Mouse (Mus musculus) midbrain, embryonic 11.5 days (tissue): ENCODE measurements around the gene Gnaq. TPM values are rescaled to one million over a fixed set of nuclear protein-coding genes. Genes with fewer than 3 reads are reported as not detected.

Source experiments
- ATAC-seq: fragments of 200-750 bp; cut with Nextera tagmentation; 2 replicates; pipeline ENCODE4 v1.8.0; 2017; ENCODE audit warnings: moderate TSS enrichment, moderate library complexity; ENCODE audit not compliant: low FRiP score
- DNase-seq: peaks from one replicate; pipeline ENCODE4 v3.0.0; 2015; ENCODE audit warnings: low spot score; ENCODE audit errors: missing footprints
- H3K27ac ChIP-seq: fragments of 300-500 bp; sonication (generic); 2 replicates; pipeline ENCODE4 v1.5.1; 2014; ENCODE audit warnings: low read depth, low read length
- H3K27me3 ChIP-seq: fragments of 300-500 bp; sonication (generic); 2 replicates; pipeline ENCODE4 v1.6.1; 2014; ENCODE audit warnings: mild to moderate bottlenecking, low read length, moderate library complexity, mixed read lengths; ENCODE audit not compliant: control insufficient read depth, insufficient read depth
- H3K36me3 ChIP-seq: fragments of 300-500 bp; sonication (generic); 2 replicates; pipeline ENCODE4 v1.6.1; 2014; ENCODE audit warnings: mild to moderate bottlenecking, low read length, moderate library complexity, mixed read lengths; ENCODE audit not compliant: control insufficient read depth, insufficient read depth
- H3K4me1 ChIP-seq: fragments of 300-500 bp; sonication (generic); 2 replicates; pipeline ENCODE4 v1.6.1; 2014; ENCODE audit warnings: low read length; ENCODE audit not compliant: control insufficient read depth, insufficient read depth
- H3K4me2 ChIP-seq: fragments of 300-500 bp; sonication (generic); 2 replicates; pipeline ENCODE4 v1.6.1; 2014; ENCODE audit warnings: mild to moderate bottlenecking, moderate library complexity
- H3K4me3 ChIP-seq: fragments of 300-500 bp; sonication (generic); 2 replicates; pipeline ENCODE4 v1.5.1; 2014; ENCODE audit warnings: low read depth, low read length
- H3K9ac ChIP-seq: fragments of 300-500 bp; sonication (generic); 2 replicates; pipeline ENCODE4 v1.6.1; 2014; ENCODE audit warnings: low read length
- H3K9me3 ChIP-seq: fragments of 300-500 bp; sonication (generic); 2 replicates; pipeline ENCODE4 v1.6.1; 2016; ENCODE audit warnings: low read length; ENCODE audit not compliant: control insufficient read depth
- WGBS: fragments of 180-500 bp; shearing (Covaris S2); extraction: QIAGEN DNeasy Blood & Tissue Kit; methylation state at CpG from one replicate; pipeline ENCODE4 v1.1.7; 2014; 5-methylcytosine and 5-hydroxymethylcytosine counted together
- polyA plus RNA-seq: library from polyadenylated mRNA; unstranded; fragments of >200 nt; fragmentation: Nextera tagmentation; extraction: Ambion mirVana; gene quantifications from 2 replicates; pipeline ENCODE4 v1.2.1, GENCODE M21; 2014

The Gnaq gene
- polyA plus RNA-seq, 1 experiment from 2014 or later: 24.0 TPM

DNA sequence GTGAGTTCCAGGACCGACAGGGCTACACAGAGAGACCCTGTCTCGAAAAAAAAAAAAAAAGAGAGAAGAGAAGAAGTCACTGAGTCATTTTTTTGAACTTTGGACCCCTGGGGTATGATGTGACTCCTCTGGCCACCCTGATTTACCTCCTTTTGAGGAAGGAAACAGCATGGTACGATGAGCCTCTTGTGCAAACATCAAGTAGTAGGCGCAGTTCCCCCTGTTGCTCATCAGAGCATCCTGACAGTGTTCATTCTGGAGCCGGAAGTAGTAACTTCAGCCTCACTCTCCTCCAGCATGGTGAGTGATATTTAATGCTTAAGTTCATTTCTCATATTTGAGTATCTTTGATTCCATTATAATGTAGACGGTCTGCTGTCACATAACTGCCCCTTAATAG is 190.4 kb downstream of the Gnaq start:
- Histone ChIP-seq H3K4me3 (no peak overlapping the region), H3K9me3 (no peaks in the 10 kb centered on the region), H3K4me2 (no peak overlapping the region), H3K36me3 (no peaks in the 10 kb centered on the region), H3K4me1 (peaks cover 6% of the 10 kb centered on the region), H3K27ac (no peak overlapping the region), H3K27me3 (no peaks in the 10 kb centered on the region), H3K9ac (no peak overlapping the region)
- WGBS: 91% methylated on average over 6 of the region's 6 CpGs
- DNase-seq (no peak), ATAC-seq (no peak)

DNA sequence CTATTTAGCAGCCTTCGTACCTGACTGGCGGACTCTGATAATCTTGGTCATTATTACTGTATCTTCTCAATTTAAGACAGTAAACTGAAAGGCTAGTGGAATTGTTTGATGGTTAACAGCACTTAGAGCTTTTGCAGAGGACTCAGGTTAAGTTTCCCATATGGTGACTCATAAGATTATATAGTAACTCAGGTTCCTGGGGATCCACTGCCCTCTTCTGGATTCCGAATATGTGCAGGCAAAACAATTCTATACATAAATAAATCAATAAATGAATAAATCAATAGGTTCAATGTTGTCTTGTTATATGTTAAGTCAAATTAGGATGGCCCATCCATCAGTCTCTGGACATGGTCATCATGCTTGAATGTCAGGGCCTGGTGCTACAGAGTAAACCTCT is 191.6 kb downstream of the Gnaq start:
- H3K4me2 ChIP-seq: no peak overlapping the region
- ATAC-seq (no peak), DNase-seq (no peak)
- no peaks in the 10 kb centered on the region for H3K36me3 ChIP-seq
- H3K27me3 ChIP-seq: no peaks in the 10 kb centered on the region
- H3K4me3 ChIP-seq: no peak overlapping the region
- no peak overlapping the region for H3K9ac ChIP-seq
- 93% methylated on average over 3 of the region's 3 CpGs for WGBS
- H3K9me3 ChIP-seq: no peaks in the 10 kb centered on the region
- H3K4me1 ChIP-seq: peaks cover 7% of the 10 kb centered on the region
- H3K27ac ChIP-seq: no peak overlapping the region

DNA sequence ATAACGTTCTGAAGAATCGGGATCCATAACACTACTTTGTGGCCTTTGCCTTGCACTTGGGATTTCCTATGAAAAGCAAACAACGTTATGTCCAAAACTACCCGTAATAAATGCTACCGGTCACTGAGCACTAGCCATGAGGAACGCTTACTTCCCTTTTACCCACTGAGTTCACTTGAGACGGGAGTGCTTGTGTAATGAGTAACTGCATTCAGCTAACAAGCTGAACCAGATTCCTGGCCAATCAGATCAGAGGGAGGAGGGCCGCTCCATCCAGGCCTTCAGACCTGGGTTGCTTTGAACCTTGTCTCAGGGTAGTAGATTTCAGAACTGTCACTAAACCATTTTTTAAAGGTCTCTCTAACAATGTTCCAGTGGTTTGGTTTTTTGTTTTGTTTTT is 193.3 kb downstream of the Gnaq start:
- H3K4me2 ChIP-seq: no peak overlapping the region
- no peaks in the 10 kb centered on the region for H3K9me3 ChIP-seq
- H3K4me3 ChIP-seq: no peak overlapping the region
- WGBS: 67% methylated on average over 8 of the region's 8 CpGs
- H3K9ac ChIP-seq: no peak overlapping the region
- no peaks in the 10 kb centered on the region for H3K36me3 ChIP-seq
- no peak overlapping the region for H3K27ac ChIP-seq
- ATAC-seq (no peak), DNase-seq (no peak)
- no peaks in the 10 kb centered on the region for H3K27me3 ChIP-seq
- peaks cover 7% of the 10 kb centered on the region for H3K4me1 ChIP-seq

DNA sequence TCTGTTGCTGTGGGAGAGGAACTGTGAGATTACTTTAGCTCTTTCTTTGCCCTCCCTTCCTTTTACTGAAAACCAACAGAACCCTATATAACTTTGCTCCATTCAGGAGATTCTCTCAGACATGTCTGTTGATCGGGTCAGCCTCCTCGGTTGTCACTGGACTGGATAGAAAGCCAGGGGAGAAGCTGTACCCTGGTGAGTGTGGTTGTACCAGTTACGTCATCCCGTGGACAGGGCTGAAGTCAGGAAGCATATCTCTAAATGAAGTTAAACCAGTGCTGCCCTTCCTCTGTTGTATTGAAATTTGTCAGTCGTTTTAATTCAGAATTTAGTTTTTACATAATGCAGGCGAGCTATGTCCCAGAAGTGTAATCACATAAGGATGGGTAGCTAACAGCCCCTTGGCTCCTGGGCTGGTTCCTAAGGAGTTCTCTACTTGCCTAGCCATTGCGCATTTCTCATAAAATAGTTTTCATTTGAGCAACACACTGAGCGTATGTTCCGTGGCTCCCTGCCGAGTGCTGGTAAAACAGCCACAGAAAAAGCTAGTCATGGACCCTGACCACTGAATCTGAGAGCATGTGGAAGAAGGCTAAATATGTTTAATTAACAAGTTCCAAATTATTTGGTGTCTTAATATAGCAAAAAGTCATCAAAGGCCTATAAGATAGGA is 194.9 kb downstream of the Gnaq start:
- no peak overlapping the region for H3K4me3 ChIP-seq
- H3K4me2 ChIP-seq: no peak overlapping the region
- no peak overlapping the region for H3K27ac ChIP-seq
- peaks cover 7% of the 10 kb centered on the region for H3K4me1 ChIP-seq
- no peak for ATAC-seq
- H3K9ac ChIP-seq: no peak overlapping the region
- no peaks in the 10 kb centered on the region for H3K36me3 ChIP-seq
- H3K27me3 ChIP-seq: no peaks in the 10 kb centered on the region
- WGBS: 86% methylated on average over 10 of the region's 10 CpGs
- H3K9me3 ChIP-seq: no peaks in the 10 kb centered on the region
- DNase-seq: no peak

DNA sequence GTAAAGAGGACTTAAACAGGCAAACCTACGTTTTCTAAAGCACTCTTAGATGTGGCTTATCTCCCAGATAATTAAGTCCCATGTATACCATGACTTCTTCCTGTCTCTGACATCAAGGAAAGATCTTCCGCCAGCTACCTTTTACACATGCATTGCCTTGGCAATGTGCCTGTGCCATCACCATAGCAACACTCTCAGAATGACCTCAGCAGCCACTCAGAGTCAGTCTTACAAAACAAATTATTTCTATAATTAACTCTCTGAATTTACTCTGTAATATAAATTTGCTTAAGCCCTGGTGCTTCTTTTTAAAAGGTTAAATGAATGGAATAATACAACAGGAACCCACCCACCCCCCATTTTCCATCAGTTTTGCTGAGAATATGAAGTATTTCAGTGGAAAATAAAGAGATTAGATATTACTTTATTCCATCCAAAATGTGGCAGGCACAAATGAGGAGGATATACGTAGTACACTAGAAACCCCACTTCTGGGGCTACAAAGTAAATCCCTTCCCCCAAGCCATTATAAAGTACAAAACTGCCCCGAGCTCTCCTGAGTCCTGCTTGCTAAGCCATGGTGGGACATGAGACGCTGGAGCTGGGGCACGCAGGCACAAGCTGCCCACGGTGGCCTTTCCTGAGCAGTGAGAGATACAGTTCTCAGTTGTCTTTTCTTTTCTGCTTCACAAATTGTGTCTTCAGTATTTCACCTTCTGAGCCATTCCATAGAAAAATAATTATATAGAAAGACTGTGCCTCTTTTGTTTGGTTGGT is 195.6 kb downstream of the Gnaq start:
- Histone ChIP-seq H3K9me3 (no peaks in the 10 kb centered on the region), H3K4me2 (no peak overlapping the region), H3K4me3 (no peak overlapping the region), H3K36me3 (no peaks in the 10 kb centered on the region), H3K27me3 (no peaks in the 10 kb centered on the region), H3K4me1 (peaks cover 7% of the 10 kb centered on the region), H3K27ac (no peak overlapping the region), H3K9ac (no peak overlapping the region)
- peak; percentile 65; the same call in 1 of the 2 replicates for ATAC-seq
- no peak for DNase-seq
- 56% methylated on average over 7 of the region's 7 CpGs for WGBS

DNA sequence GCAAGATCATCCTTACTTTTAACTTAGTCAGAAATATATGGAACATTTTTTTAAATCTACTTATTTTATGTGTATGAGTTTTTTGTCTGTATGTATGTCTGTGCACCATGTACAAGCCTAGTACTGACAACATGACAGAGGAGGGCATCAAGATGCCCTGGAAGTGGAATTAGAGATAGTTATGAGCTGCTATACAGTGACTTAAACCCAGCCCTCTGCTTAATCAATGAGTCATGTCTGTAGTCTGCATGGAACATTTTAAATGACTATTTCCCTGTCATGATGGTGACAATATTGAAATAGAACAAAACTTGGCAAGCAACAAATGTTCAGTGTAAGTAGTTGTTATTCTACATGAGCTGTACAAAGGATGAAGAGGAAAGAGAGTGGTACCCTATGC is 196.4 kb downstream of the Gnaq start:
- Histone ChIP-seq H3K9ac (no peak overlapping the region), H3K4me3 (no peak overlapping the region), H3K27me3 (no peaks in the 10 kb centered on the region), H3K36me3 (no peaks in the 10 kb centered on the region), H3K4me2 (no peak overlapping the region), H3K4me1 (peaks cover 7% of the 10 kb centered on the region), H3K9me3 (no peaks in the 10 kb centered on the region), H3K27ac (no peak overlapping the region)
- ATAC-seq (no peak), DNase-seq (no peak)

DNA sequence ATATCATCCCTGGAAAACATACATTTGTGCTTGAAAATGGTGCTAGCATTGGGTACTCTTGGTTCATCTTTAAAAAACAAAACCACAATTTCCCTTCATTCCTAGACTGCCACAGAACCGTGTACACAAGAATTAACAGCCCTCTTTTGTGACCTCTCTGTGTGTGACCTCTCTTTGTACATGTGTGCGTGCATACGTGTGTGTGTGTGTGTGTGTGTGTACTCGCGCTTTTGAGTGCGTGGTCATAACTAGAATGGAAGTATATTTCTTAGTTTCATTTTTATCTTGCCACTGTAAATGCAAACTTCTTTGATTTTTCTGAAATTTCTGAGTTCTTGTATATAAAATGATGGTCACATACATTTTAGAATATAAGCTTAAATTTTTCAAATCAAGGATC is 197.0 kb downstream of the Gnaq start:
- 90% methylated on average over 6 of the region's 6 CpGs for WGBS
- Histone ChIP-seq H3K4me1 (peaks cover 7% of the 10 kb centered on the region), H3K9me3 (no peaks in the 10 kb centered on the region), H3K36me3 (no peaks in the 10 kb centered on the region), H3K4me3 (no peak overlapping the region), H3K27ac (no peak overlapping the region), H3K9ac (no peak overlapping the region), H3K27me3 (no peaks in the 10 kb centered on the region), H3K4me2 (no peak overlapping the region)
- no peak for ATAC-seq
- DNase-seq: no peak

DNA sequence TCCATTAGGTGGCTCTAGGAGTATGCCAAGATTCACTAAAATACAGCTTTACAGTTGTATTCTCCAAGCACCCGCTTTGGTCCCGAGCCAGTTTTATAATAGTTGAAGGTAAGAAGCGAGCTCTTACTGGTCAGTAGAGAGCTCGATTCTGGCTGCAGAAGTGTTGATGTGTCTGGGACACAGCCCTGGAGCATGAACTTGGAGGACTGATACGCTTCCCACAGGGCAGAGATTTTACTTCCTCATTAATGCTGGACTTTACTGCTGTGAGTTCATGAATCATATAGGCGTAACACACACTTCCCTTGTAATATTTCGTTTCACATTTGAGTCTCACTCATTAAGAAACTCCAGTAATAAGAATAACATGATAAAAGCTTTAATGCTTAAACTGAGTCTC is 197.5 kb downstream of the Gnaq start:
- Histone ChIP-seq H3K9ac (no peak overlapping the region), H3K36me3 (no peaks in the 10 kb centered on the region), H3K9me3 (no peaks in the 10 kb centered on the region), H3K4me1 (peaks cover 7% of the 10 kb centered on the region), H3K4me3 (no peak overlapping the region), H3K27ac (no peak overlapping the region), H3K4me2 (no peak overlapping the region), H3K27me3 (no peaks in the 10 kb centered on the region)
- WGBS: 93% methylated on average over 7 of the region's 7 CpGs
- ATAC-seq (no peak), DNase-seq (no peak)

DNA sequence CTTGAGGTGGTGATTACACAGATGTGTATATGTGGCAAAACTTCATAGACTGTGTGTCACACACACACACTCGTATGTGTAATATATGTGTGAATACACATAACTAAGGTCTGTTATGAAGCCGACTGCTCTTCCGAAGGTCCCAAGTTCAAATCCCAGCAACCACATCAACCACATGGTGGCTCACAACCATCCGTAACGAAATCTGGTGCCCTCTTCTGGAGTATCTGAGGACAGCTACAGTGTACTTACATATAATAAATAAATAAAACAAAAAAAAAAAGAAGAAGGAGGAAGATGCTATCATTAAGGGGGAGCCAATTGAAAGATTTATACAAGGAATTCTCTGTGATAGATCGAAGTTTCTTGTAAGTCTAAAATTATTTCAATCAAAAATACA is 198.4 kb downstream of the Gnaq start:
- WGBS: 92% methylated on average over 6 of the region's 6 CpGs
- no peaks in the 10 kb centered on the region for H3K36me3 ChIP-seq
- ATAC-seq (no peak), DNase-seq (no peak)
- H3K4me1 ChIP-seq: peaks cover 7% of the 10 kb centered on the region
- H3K4me3 ChIP-seq: no peak overlapping the region
- no peak overlapping the region for H3K4me2 ChIP-seq
- H3K9ac ChIP-seq: no peak overlapping the region
- no peaks in the 10 kb centered on the region for H3K27me3 ChIP-seq
- no peaks in the 10 kb centered on the region for H3K9me3 ChIP-seq
- H3K27ac ChIP-seq: no peak overlapping the region
